21 mouse cellular contexts compared by ENCODE assay signal in the genomic region with DNA sequence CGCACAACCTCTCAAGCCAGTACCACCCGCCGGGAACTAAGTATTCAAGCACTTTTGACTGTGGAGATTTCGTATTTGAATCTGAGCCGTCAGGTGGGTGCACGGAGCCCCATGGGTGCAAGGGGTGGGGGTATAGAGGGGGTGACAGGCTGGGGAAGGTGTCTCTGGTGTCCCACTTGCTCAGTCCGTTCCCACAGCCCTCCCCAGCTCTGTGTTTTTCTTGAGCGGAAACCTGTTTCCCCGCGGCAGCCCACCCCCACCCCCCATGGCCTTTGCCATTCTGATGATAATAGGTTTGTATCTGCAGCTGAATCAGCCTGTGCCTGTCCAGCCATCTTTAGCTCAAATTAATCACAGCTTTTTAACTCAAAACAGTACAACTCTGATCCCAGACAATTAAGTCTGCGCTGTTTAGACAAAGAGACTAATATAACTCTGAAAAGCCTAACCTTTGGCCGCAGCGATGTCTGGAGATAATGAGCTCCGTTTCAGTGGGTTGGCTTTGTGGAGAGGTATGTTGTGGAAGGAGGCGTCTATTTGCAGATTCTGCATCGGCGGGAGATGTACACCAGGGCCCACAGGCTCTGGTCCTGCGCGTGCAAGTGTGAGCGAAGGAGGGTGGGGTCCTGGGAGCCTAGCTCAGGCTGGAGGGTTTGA.
DNase-seq lines count a peak whose midpoint lies in the region; ATAC-seq lines count a peak whose summit lies in the region.
"Had no signal": no experiment of that assay in that cellular context is flagged by ENCODE, and none has a peak within 500 bp of the region (broad histone marks: within the 10 kb centered on the region; RNA-seq: fewer than 3 reads in every experiment).

No protein-coding gene starts in this region.

- no peaks in the 10 kb centered on the region for H3K36me3 ChIP-seq in midbrain, embryonic 11.5 days (ENCODE audit: control insufficient read depth, insufficient read depth, low read length)
- no peaks in the 10 kb centered on the region for H3K36me3 ChIP-seq in midbrain, embryonic 15.5 days (replicated peaks)
- no peaks in the 10 kb centered on the region for H3K36me3 ChIP-seq in embryonic facial prominence, embryonic 14.5 days (ENCODE audit: control insufficient read depth, insufficient read depth, low read length)
- H3K36me3 ChIP-seq: embryonic facial prominence, embryonic 12.5 days; G1E; heart, embryonic 15.5 days; intestine, embryonic 15.5 days; limb, embryonic 12.5 days; liver, embryonic 13.5 days; lung, embryonic 15.5 days; midbrain, embryonic 12.5 days had no signal

- H3K4me1 ChIP-seq in midbrain, embryonic 11.5 days (ENCODE audit: control insufficient read depth, insufficient read depth, low read length): no peaks in the 10 kb centered on the region
- no peaks in the 10 kb centered on the region for H3K4me1 ChIP-seq in midbrain, embryonic 15.5 days
- no peaks in the 10 kb centered on the region for H3K4me1 ChIP-seq in embryonic facial prominence, embryonic 14.5 days (ENCODE audit: control insufficient read depth, insufficient read depth, low read length)
- H3K4me1 ChIP-seq: embryonic facial prominence, embryonic 12.5 days; heart, embryonic 15.5 days; intestine, embryonic 15.5 days; limb, embryonic 12.5 days; liver, embryonic 13.5 days; lung, embryonic 15.5 days had no signal

- H3K9ac ChIP-seq in midbrain, embryonic 11.5 days (ENCODE audit: low read length): no peak overlapping the region
- H3K9ac ChIP-seq in midbrain, embryonic 15.5 days: no peak overlapping the region
- H3K9ac ChIP-seq in embryonic facial prominence, embryonic 14.5 days (ENCODE audit: low read depth, low read length): no peak overlapping the region
- H3K9ac ChIP-seq: embryonic facial prominence, embryonic 12.5 days; heart, embryonic 15.5 days; intestine, embryonic 15.5 days; limb, embryonic 12.5 days; liver, embryonic 13.5 days; lung, embryonic 15.5 days; midbrain, embryonic 12.5 days had no signal

- WGBS in midbrain, embryonic 11.5 days: 65% methylated on average over 20 of the region's 20 CpGs
- WGBS in midbrain, embryonic 15.5 days: 51% methylated on average over 20 of the region's 20 CpGs
- WGBS in embryonic facial prominence, embryonic 14.5 days: 62% methylated on average over 20 of the region's 20 CpGs

- H3K27me3 ChIP-seq in midbrain, embryonic 11.5 days (ENCODE audit: control insufficient read depth, insufficient read depth, low read length): no peaks in the 10 kb centered on the region
- 0 out of 2 replicates have a peak, but pooled peaks cover 2% of the 10 kb centered on the region for H3K27me3 ChIP-seq in midbrain, embryonic 15.5 days (replicated peaks)
- H3K27me3 ChIP-seq in embryonic facial prominence, embryonic 14.5 days (replicated peaks; ENCODE audit: control insufficient read depth, insufficient read depth, low read length): no peaks in the 10 kb centered on the region
- H3K27me3 ChIP-seq: embryonic facial prominence, embryonic 12.5 days; heart, embryonic 15.5 days; intestine, embryonic 15.5 days; liver, embryonic 13.5 days; lung, embryonic 15.5 days had no signal

- H3K9me3 ChIP-seq in midbrain, embryonic 11.5 days (ENCODE audit: control insufficient read depth, low read length): no peaks in the 10 kb centered on the region; the same call in 1 of the 2 replicates
- no peaks in the 10 kb centered on the region for H3K9me3 ChIP-seq in midbrain, embryonic 15.5 days
- no peaks in the 10 kb centered on the region for H3K9me3 ChIP-seq in embryonic facial prominence, embryonic 14.5 days (ENCODE audit: control insufficient read depth, low read length)
- H3K9me3 ChIP-seq: embryonic facial prominence, embryonic 12.5 days; heart, embryonic 15.5 days; intestine, embryonic 15.5 days; limb, embryonic 12.5 days; liver, embryonic 13.5 days; lung, embryonic 15.5 days had no signal

- no peak overlapping the region for H3K27ac ChIP-seq in midbrain, embryonic 11.5 days (ENCODE audit: low read depth, low read length)
- H3K27ac ChIP-seq in midbrain, embryonic 15.5 days: no peak overlapping the region
- no peak overlapping the region for H3K27ac ChIP-seq in embryonic facial prominence, embryonic 14.5 days (replicated peaks; ENCODE audit: low read depth, low read length)
- H3K27ac ChIP-seq: embryonic facial prominence, embryonic 12.5 days; heart, adult 2 months; heart, embryonic 15.5 days; intestine, embryonic 15.5 days; limb, embryonic 12.5 days; liver, embryonic 13.5 days; lung, embryonic 15.5 days; macrophage; midbrain, embryonic 12.5 days had no signal

- DNase-seq in midbrain, embryonic 11.5 days (ENCODE audit: low spot score, missing footprints): no peak
- peak; percentile 82 for DNase-seq in Muller cell, postnatal 12 days (ENCODE audit: inconsistent ontology term)
- DNase-seq in embryonic facial prominence, embryonic 14.5 days (ENCODE audit: low spot score): peak; percentile 14
- DNase-seq in retina, embryonic 14.5 days (ENCODE audit: low spot score): peak; percentile 51
- no peak for DNase-seq in right cerebral cortex, postnatal 14 days
- DNase-seq in spleen, postnatal 14 days (ENCODE audit: low spot score in 2 of 2): no peak
- DNase-seq: cerebellum, adult 9-10 months; gastrocnemius, postnatal 25 days; heart, adult 2 months; kidney, postnatal 4 days; liver, embryonic 13.5 days; thymus, postnatal 25 days had no signal

- no peak overlapping the region for H3K4me3 ChIP-seq in midbrain, embryonic 11.5 days (ENCODE audit: low read depth, low read length)
- H3K4me3 ChIP-seq in midbrain, embryonic 15.5 days: no peak overlapping the region
- no peak overlapping the region for H3K4me3 ChIP-seq in embryonic facial prominence, embryonic 14.5 days (ENCODE audit: low read depth, low read length)
- H3K4me3 ChIP-seq: embryonic facial prominence, embryonic 12.5 days; heart, adult 2 months; heart, embryonic 15.5 days; intestine, embryonic 15.5 days; limb, embryonic 12.5 days; liver, embryonic 13.5 days; lung, embryonic 15.5 days; midbrain, embryonic 12.5 days had no signal

- no peak overlapping the region for H3K4me2 ChIP-seq in midbrain, embryonic 11.5 days
- no peak overlapping the region for H3K4me2 ChIP-seq in midbrain, embryonic 15.5 days
- no peak overlapping the region for H3K4me2 ChIP-seq in embryonic facial prominence, embryonic 14.5 days (ENCODE audit: low read depth, low read length)
- H3K4me2 ChIP-seq: embryonic facial prominence, embryonic 12.5 days; heart, embryonic 15.5 days; intestine, embryonic 15.5 days; limb, embryonic 12.5 days; liver, embryonic 13.5 days; lung, embryonic 15.5 days; midbrain, embryonic 12.5 days had no signal

- 0 out of 2 replicates have a peak, but pooled peaks have one; percentile 7 for ATAC-seq in midbrain, embryonic 11.5 days (ENCODE audit: low FRiP score)
- no peak for ATAC-seq in midbrain, embryonic 15.5 days (replicated peaks)
- no peak for ATAC-seq in embryonic facial prominence, embryonic 14.5 days (ENCODE audit: low read depth)
- ATAC-seq: intestine, embryonic 15.5 days had no signal

Comparison
In these comparisons a context has a peak if more than half of its experiments do, and no peak if none do; other contexts are left out.
1. DNase-seq: peak in Muller cell, postnatal 12 days (single experiment), embryonic facial prominence, embryonic 14.5 days (single experiment) and retina, embryonic 14.5 days (single experiment); none in midbrain, embryonic 11.5 days (single experiment), right cerebral cortex, postnatal 14 days (single experiment) and spleen, postnatal 14 days (0 of 2).